Comparison of ENCODE assay signal across 20 mouse cellular contexts in the genomic region with DNA sequence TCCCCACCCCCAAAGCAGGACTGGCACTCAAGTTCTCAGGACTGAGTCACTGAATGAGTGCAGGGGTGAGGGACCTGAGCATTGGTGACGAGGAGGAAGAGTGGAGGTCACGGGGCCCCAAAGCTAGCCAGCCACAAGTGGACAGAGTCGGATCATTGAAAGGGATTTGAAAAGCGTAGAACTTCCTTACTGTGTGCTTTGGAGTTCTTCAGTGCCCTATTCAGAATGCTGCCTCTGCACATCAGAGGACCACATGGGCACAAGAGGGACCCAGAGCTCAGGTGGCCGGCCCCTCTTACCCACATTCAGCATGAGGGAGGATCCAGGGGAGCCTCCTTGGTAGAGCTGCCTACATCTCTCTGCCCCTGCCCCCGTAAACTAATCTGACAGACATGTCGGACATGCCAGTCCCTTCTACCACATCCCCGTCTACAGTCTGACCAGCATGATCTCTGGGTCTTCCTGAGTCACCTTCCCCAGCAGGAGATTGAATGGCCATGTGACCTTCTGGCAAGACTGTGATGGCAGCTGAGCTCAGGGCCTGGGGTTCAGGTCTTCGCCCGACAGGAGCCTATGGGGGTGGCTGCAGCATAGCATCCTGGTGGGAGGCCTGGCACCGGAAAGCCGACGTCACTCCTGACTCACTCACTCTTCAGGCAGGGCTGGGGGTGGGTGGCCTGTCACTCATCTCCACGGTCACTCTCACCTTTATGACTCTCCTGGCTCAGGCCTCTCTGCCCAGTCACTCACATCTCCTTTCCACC. TPM values are rescaled to one million over a fixed set of nuclear protein-coding genes. Genes with fewer than 3 reads are reported as not detected.
DNase-seq lines count a peak whose midpoint lies in the region.
"Had no signal": no experiment of that assay in that cellular context is flagged by ENCODE, and none has a peak within 500 bp of the region (broad histone marks: within the 10 kb centered on the region; RNA-seq: fewer than 3 reads in every experiment).

No protein-coding gene starts in this region.

- H3K36me3 ChIP-seq in midbrain, embryonic 10.5 days: no peaks in the 10 kb centered on the region
- H3K36me3 ChIP-seq: hindbrain, embryonic 15.5 days; limb, embryonic 15.5 days; midbrain, embryonic 13.5 days; neural tube, embryonic 13.5 days had no signal

- H3K4me1 ChIP-seq in midbrain, embryonic 10.5 days: peaks cover 18% of the 10 kb centered on the region

- H3K27me3 ChIP-seq in midbrain, embryonic 10.5 days (ENCODE audit: low read depth, poor library complexity, severe bottlenecking): peaks cover 44% of the 10 kb centered on the region

- DNase-seq in adrenal gland, postnatal 36 days: peak; percentile 21
- DNase-seq in adrenal gland, adult 8-10 months: no peak
- DNase-seq in 3T3-L1 (ENCODE audit: low read depth, low spot score) (peak; percentile 80), NIH3T3 (ENCODE audit: low read depth) (peak; percentile 37)
- peak; percentile 67 to 69 for DNase-seq in spleen, postnatal 36 days (ENCODE audit: low spot score in 2 of 2)
- no peak for DNase-seq in kidney, adult 8-10 months
- no peak for DNase-seq in kidney, postnatal 4 days
- no peak for DNase-seq in midbrain, embryonic 10.5 days (ENCODE audit: low spot score)
- DNase-seq: forebrain, postnatal 0 days; kidney, adult 2 months had no signal

- no peaks in the 10 kb centered on the region for H3K9me3 ChIP-seq in midbrain, embryonic 10.5 days (replicated peaks)
- H3K9me3 ChIP-seq: hindbrain, embryonic 15.5 days; limb, embryonic 15.5 days; midbrain, embryonic 13.5 days; neural tube, embryonic 13.5 days had no signal

- H3K27ac ChIP-seq in midbrain, embryonic 10.5 days (replicated peaks): no peak overlapping the region
- H3K27ac ChIP-seq: hindbrain, embryonic 15.5 days; layer of hippocampus, adult 2 months; limb, embryonic 15.5 days; midbrain, embryonic 13.5 days; neural tube, embryonic 13.5 days had no signal

- H3K4me3 ChIP-seq in midbrain, embryonic 10.5 days: no peak overlapping the region
- H3K4me3 ChIP-seq: erythroblast, embryonic 14.5 days; hindbrain, embryonic 15.5 days; layer of hippocampus, adult 2 months; limb, embryonic 15.5 days; midbrain, embryonic 13.5 days; neural tube, embryonic 13.5 days had no signal

- 82% methylated on average over 14 of the region's 14 CpGs for WGBS in midbrain, embryonic 10.5 days

RNA-seq across cellular contexts. Expression of a gene that starts 3.0 kb away (rescaled TPM):
- under 1 TPM; 0.63 to 0.73 TPM for total RNA-seq in adrenal gland, postnatal 36 days (2021)
- total RNA-seq in adrenal gland, adult 8-10 months (2022): under 1 TPM; 0.91 to 0.96 (median 0.92) TPM
- polyA plus RNA-seq in midbrain, embryonic 10.5 days (2016; fragmentation: Nextera tagmentation; extraction: Ambion mirVana): 3.2 and 3.9 TPM in 2 replicates

RNA-seq across cellular contexts. Expression of a gene that starts 5.5 kb away (rescaled TPM):
- total RNA-seq in adrenal gland, postnatal 36 days (2021): not detected
- total RNA-seq in adrenal gland, adult 8-10 months (2022): not detected
- polyA plus RNA-seq in midbrain, embryonic 10.5 days (2016; fragmentation: Nextera tagmentation; extraction: Ambion mirVana): not detected in 2 replicates
- total RNA-seq: adrenal gland, adult 18-20 months; forebrain, postnatal 0 days; layer of hippocampus, adult 2 months had no signal
- polyA plus RNA-seq: erythroblast, embryonic 14.5 days; forebrain, postnatal 0 days; heart, embryonic 16.5 days; hindbrain, embryonic 15.5 days; kidney, adult 2 months; lung, embryonic 14.5 days; midbrain, embryonic 13.5 days; neural tube, embryonic 13.5 days had no signal

RNA-seq across cellular contexts. Expression of a gene that starts 30.0 kb away (rescaled TPM):
- 1 to 10 TPM; 1.9 to 2.0 TPM for total RNA-seq in adrenal gland, postnatal 36 days (2021)
- total RNA-seq in adrenal gland, adult 8-10 months (2022): 1 to 10 TPM; 1.1 to 1.7 (median 1.6) TPM
- 2.6 and 2.8 TPM in 2 replicates for polyA plus RNA-seq in midbrain, embryonic 10.5 days (2016; fragmentation: Nextera tagmentation; extraction: Ambion mirVana)
- total RNA-seq: granulocyte monocyte progenitor cell, adult 5-6 weeks had no signal
- polyA plus RNA-seq: lung, embryonic 14.5 days had no signal

Comparison
In these comparisons a context has a peak if more than half of its experiments do, and no peak if none do; other contexts are left out.
1. DNase-seq: peak in adrenal gland, postnatal 36 days (2 of 2), 3T3-L1 (single experiment), NIH3T3 (single experiment) and spleen, postnatal 36 days (2 of 2); none in adrenal gland, adult 8-10 months (single experiment), kidney, adult 8-10 months (0 of 2), kidney, postnatal 4 days (0 of 2) and midbrain, embryonic 10.5 days (single experiment).